Mouse (Mus musculus) E14TG2a.4 (cell line): Measurements from ENCODE around the gene Cntf.

Experiments used
- H3K27me3 ChIP-seq: 2 replicates; pipeline ENCODE4 v1.6.1; 2014; ENCODE audit warnings: low read length, control low read depth; ENCODE audit not compliant: insufficient read depth
- H3K36me3 ChIP-seq: 2 replicates; pipeline ENCODE4 v1.6.1; 2014; ENCODE audit warnings: low read length, control low read depth; ENCODE audit not compliant: insufficient read depth
- H3K4me1 ChIP-seq: replicated peaks from 2 replicates; pipeline ENCODE4 v1.6.1; 2014; ENCODE audit warnings: low read depth, low read length, control low read depth
- H3K4me3 ChIP-seq: replicated peaks from 2 replicates; pipeline ENCODE4 v1.5.1; 2014; ENCODE audit warnings: mild to moderate bottlenecking, low read length
- H3K9me3 ChIP-seq: 2 replicates; pipeline ENCODE4 v1.6.1; 2014; ENCODE audit warnings: low read length, control low read depth
- CTCF ChIP-seq: conservative IDR thresholded peaks from 2 replicates; pipeline ENCODE4 v1.5.1; 2014; ENCODE audit warnings: low read length
- NANOG ChIP-seq: IDR thresholded peaks from 2 replicates; pipeline ENCODE4 v1.6.1; 2014; ENCODE audit warnings: borderline replicate concordance, low read length, mixed read lengths
- POU5F1 ChIP-seq: IDR thresholded peaks from 2 replicates; pipeline ENCODE4 v1.6.1; 2014; ENCODE audit warnings: low read length, borderline replicate concordance

Cntf gene

GRCm38 (mm10) chr19:12799081-12799480 is 33.6 kb upstream of the Cntf start:
- H3K27me3 ChIP-seq, result no peaks in the 10 kb centered on the region
- TF ChIP-seq POU5F1 (no peak), CTCF (no peak), NANOG (no peak)
- no peak overlapping the region for H3K4me3 ChIP-seq
- no peaks in the 10 kb centered on the region for H3K36me3 ChIP-seq
- no peaks in the 10 kb centered on the region for H3K9me3 ChIP-seq
- peaks cover 14% of the 10 kb centered on the region; the same call in 1 of the 2 replicates for H3K4me1 ChIP-seq

DNA sequence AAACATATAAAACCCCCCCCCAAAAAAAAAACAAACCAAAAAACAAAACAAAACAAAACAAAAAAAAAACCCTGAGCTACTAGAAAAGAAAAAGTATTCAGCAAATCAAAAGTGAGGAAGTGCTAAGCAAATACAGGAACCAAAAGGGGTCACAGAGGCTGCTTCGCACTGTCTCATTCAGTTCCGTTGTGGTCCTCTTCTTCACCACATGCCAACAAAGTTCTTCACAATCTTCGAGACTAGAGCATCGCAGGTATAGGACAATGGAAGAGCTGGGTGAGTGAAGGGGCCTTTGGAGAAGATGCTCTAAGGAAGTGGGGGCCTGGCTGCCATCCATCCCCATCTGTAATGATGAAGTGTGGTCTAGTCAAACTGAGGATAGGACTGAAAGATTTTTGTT is 33.0 kb upstream of the Cntf start:
- peaks cover 19% of the 10 kb centered on the region for H3K4me1 ChIP-seq
- no peaks in the 10 kb centered on the region for H3K27me3 ChIP-seq
- no peak overlapping the region for H3K4me3 ChIP-seq
- peaks cover 1% of the 10 kb centered on the region; the same call in 1 of the 2 replicates for H3K36me3 ChIP-seq
- H3K9me3 ChIP-seq, result no peaks in the 10 kb centered on the region
- no peak for TF ChIP-seq POU5F1
- TF ChIP-seq NANOG, result no peak

GRCm38 (mm10) chr19:12797071-12797470 is 31.6 kb upstream of the Cntf start:
- no peaks in the 10 kb centered on the region for H3K27me3 ChIP-seq
- peak overlapping the region; percentile 96 for H3K4me3 ChIP-seq
- H3K36me3 ChIP-seq, result peaks cover 8% of the 10 kb centered on the region; the same call in 1 of the 2 replicates
- TF ChIP-seq NANOG (no peak), POU5F1 (no peak), CTCF (no peak; the same call in 1 of the 2 replicates)
- H3K9me3 ChIP-seq, result no peaks in the 10 kb centered on the region
- peaks cover 31% of the 10 kb centered on the region for H3K4me1 ChIP-seq

GRCm38 (mm10) chr19:12796328-12796931 is 31.0 kb upstream of the Cntf start:
- H3K27me3 ChIP-seq, result no peaks in the 10 kb centered on the region
- peak overlapping the region; percentile 96 for H3K4me3 ChIP-seq
- TF ChIP-seq POU5F1, result no peak
- no peak for TF ChIP-seq CTCF
- no peak for TF ChIP-seq NANOG
- peaks cover 8% of the 10 kb centered on the region; the same call in 1 of the 2 replicates for H3K36me3 ChIP-seq
- peaks cover 37% of the 10 kb centered on the region for H3K4me1 ChIP-seq
- H3K9me3 ChIP-seq, result no peaks in the 10 kb centered on the region

DNA sequence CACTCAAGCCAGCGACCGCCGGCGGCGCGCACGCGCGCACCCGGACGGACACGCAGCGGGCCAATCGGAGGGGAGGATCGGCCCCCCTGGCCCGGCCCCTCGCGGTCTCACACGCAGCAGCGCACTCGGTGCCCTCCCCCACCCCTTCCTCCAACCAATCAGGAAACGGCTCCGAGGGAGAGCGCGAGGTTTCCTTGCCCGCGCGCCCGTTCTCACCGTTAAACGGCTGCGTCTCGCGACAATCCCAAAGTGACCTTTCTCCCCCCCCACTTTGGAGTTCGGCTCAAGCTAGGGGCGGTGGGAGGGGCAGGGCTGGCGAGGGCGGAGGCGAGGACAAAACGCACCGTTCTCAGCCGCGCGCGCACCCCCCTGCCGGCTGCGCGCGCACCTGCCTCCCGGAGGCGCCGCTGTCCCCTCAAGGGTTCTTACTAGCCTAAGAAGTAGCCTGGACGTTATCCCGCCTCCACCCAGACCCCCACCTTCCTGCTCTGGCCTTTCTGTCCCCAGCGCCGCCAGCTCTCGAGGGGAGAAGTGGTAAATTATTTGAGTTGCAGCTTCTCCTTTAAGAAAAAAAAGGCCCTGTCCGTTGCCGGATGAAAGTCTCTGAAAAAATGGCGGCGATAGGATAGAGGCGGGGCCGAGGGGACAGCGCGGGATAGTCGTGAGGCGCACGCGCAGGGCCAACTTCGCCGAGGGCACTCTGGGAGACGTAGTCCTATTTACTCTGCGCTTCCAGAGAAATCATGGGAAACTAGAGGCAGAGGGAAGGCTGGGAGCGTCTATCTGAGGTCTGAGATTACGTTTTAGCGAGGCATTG is 30.3 kb upstream of the Cntf start, which contains the start of the genes Zfp91 and Lpxn:
TSS of gene Zfp91 (minus strand) at position 616 of the 817 bp plus-strand sequence.
TSS of gene Lpxn (plus strand) at position 683 of the 817 bp plus-strand sequence.
- no peaks in the 10 kb centered on the region for H3K27me3 ChIP-seq
- TF ChIP-seq CTCF (no peak), POU5F1 (no peak), NANOG (no peak)
- H3K4me1 ChIP-seq, result peaks cover 45% of the 10 kb centered on the region
- peak within 1 kb of the TSS; percentile 96 for H3K4me3 ChIP-seq
- no peaks in the 10 kb centered on the region for H3K9me3 ChIP-seq
- peaks cover 8% of the 10 kb centered on the region; the same call in 1 of the 2 replicates for H3K36me3 ChIP-seq

- no peaks in the 10 kb centered on the region for H3K27me3 ChIP-seq
- H3K9me3 ChIP-seq, result no peaks in the 10 kb centered on the region
- peak overlapping the region; percentile 91 for H3K4me3 ChIP-seq
- TF ChIP-seq POU5F1 (no peak), NANOG (no peak), CTCF (no peak)
- H3K4me1 ChIP-seq, result peaks cover 46% of the 10 kb centered on the region
- peaks cover 8% of the 10 kb centered on the region for H3K36me3 ChIP-seq
Observed at GRCm38 (mm10) chr19:12795110-12795509, 29.7 kb upstream of the Cntf start.

DNA sequence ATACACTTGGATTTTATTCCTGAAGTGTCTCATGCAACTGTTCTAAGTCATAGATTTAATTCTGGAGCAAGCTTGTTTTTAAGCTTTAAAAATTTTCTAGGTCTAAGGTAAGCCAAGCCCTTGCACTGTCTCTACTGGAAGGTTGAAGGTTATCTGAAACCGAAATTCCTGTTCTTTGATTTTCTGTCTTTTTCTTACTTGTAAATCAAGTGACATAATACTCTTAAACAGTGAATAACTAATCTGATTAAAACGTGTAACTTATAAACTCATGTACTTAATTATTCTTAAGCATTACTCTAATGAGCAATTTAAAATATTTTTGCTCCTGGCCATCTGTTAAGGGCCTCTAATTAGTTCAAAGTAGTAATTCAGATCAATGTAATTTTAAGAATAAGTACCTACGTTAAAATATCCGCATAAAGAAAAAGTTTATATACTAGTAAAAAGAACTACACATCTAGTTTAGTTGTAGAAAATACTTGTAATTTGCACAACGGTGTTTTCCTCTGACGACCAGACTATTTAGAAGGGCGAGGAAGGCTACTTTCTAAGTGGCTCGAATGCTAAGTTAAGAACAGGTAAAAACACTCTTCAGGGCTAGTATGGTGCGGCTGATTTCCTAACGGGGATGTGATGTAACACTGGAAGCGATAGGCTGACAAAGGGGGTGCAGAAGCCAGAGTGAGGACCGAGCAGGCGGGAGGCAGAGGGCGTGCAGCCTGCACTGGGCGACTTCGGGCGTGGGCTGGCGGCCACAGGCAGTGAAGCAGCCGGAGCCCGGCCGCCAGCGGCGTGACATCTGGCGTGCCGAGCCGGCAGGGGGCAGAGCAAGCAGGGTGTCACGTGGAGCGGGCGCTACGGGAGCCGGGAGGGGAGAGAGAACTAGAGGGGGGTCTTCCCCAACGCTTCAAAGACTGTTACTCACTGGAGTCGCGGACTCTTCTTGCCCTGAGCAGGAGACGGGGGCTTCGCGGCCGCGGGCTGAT is 28.9 kb upstream of the Cntf start:
- Histone ChIP-seq H3K4me1 (peaks cover 48% of the 10 kb centered on the region), H3K9me3 (no peaks in the 10 kb centered on the region), H3K27me3 (no peaks in the 10 kb centered on the region), H3K36me3 (peaks cover 12% of the 10 kb centered on the region), H3K4me3 (peak overlapping the region; percentile 91)
- TF ChIP-seq POU5F1 (no peak), CTCF (no peak), NANOG (no peak)
